Mouse (Mus musculus): ENCODE results near the gene Gm21541.
"Not testable (repeated sequence)": the region's sequence is repeated elsewhere in the genome, so short reads cannot be mapped to it uniquely, and the experiment has no call there.

Gene Gm21541

DNA sequence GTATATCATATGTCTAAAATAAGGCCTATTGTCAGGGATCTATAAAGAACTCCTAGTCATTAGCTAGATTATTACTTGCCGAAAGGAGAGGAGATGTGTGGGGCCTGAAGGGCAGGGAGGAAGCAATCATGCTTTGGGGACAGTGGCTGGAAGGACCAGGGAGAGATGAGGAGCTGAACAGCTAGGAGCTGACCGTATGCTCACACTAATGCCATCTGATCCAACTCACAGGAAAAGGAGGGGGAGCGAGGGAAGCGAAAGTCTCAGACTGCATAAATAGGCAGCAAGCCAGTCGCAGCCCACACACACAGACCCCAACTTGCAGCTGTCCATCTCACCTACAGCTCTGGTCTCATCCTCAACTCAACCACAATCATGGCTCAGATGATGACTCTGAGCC, at the start of gene Gm21541:
Gene Gm21541, plus strand, starts transcription at position 301 of the 400 bp plus-strand sequence.
- DNase-seq: not testable (repeated sequence)

DNA sequence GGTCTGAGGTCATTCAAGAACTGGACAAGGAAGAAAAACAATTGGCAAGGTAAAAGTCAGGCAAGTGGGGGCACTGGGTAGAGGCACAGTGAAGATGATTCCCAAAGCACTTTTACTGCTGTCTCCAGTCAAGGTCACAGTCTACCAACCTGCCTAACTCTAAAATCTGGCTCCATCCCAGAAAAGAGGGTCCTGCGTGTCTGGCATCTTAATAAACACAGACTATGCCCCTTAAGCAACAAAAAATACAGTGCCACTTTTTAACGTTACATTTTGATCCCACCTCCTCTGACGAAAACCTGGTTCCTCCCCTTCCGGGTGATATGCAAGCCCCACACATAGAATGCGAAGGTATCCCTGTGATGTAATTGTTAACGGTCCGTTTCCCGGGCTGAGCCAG, 37.9 kb downstream of the Gm21541 start, which contains the start of gene Gm20878:
Gene Gm20878, plus strand, starts transcription at position 301 of the 400 bp plus-strand sequence.
- DNase-seq: not testable (repeated sequence)
